Mouse (Mus musculus): ENCODE results near the gene Tbx10. TPM values are rescaled to one million over a fixed set of nuclear protein-coding genes. Genes with fewer than 3 reads are reported as not detected.
"Not testable (repeated sequence)": the region's sequence is repeated elsewhere in the genome, so short reads cannot be mapped to it uniquely, and the experiment has no call there.

Tbx10 gene
- polyA plus RNA-seq, 2 experiments = 0.28 to 0.37 TPM

DNA sequence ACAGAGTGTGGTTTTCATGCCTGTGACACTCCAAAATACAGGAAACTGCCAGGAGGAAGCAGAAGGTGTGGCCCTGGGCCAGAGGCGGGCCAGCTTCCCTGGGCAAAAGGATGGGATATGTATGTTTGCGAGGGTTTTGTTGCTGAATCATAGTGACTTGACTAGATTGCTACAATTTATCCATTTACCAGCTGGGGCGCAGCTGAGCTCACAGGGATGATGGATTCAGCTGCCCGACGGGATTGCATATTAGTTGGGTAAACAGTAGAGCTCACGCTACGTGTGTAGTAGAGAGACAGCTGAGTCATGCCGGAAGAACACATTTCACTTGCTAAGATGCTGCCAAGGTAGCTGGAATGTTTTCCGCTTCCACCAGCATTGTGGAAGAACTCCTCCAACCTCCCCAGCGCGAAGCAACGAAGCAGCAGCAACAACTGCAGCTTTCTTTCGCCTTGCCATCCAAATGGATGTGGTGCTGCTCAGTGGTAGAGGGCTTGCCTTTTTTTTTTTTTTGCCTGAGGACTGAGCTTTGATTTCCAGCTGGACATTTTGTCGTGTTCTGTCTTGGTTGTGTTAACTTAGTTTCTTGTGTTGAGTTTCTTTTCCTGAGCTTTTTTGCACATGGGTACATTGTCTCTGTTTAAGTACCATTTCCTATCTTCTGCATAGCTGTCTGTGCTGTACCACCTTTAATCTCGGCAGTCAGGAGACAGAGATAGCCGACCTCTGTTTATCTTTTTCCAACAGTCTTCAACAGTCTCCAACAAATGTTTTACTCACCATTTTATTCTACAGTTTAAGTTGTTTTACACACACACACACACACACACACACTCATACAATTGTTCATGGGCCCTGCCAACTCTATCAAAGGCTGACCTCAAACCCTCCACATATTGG lies 53.7 kb downstream of the Tbx10 start, which contains the start of gene Gstp2:
TSS of gene Gstp2 (minus strand) at position 58 of the 900 bp plus-strand sequence.
- peak within 1 kb of the TSS; percentile 27 to 32 for H3K4me3 ChIP-seq (ENCODE audit: insufficient read depth in 1 of 2, low read depth in 2 of 2, low read length in 2 of 2)
- H3K9ac ChIP-seq (replicated peaks) = peak within 1 kb of the TSS; percentile 60
- 43% methylated on average over 16 of the region's 16 CpGs for WGBS (ENCODE audit: insufficient replicate concordance)
- ATAC-seq (ENCODE audit: insufficient read depth) (peak; percentile 80), DNase-seq (ENCODE audit: low read depth in 3 of 3, low spot score in 3 of 3) (peak; percentile 75 to 80 (median 77))
- no peaks in the 10 kb centered on the region for H3K9me3 ChIP-seq (ENCODE audit: control insufficient read depth, low read length)
- H3K4me1 ChIP-seq (replicated peaks; ENCODE audit: control insufficient read depth in 2 of 2, insufficient read depth in 2 of 2, low read length in 1 of 2) = peaks cover 25 to 42% of the 10 kb centered on the region in 2 experiments
- TF ChIP-seq EP300 (IDR thresholded peaks at IDR 0.05; ENCODE audit: low read depth) (peak; percentile 86), CTCF (IDR thresholded peaks at IDR 0.05; ENCODE audit: low read depth) (peak; percentile 67)
- H3K27ac ChIP-seq = peak within 1 kb of the TSS; percentile 96
- H3K36me3 ChIP-seq (replicated peaks; ENCODE audit: control insufficient read depth, insufficient read depth, low read depth) = no peaks in the 10 kb centered on the region
- H3K27me3 ChIP-seq (ENCODE audit: control insufficient read depth, insufficient read depth, low read length) = no peaks in the 10 kb centered on the region
- peak within 1 kb of the TSS; percentile 70 for H3K4me2 ChIP-seq (ENCODE audit: low read depth)

DNA sequence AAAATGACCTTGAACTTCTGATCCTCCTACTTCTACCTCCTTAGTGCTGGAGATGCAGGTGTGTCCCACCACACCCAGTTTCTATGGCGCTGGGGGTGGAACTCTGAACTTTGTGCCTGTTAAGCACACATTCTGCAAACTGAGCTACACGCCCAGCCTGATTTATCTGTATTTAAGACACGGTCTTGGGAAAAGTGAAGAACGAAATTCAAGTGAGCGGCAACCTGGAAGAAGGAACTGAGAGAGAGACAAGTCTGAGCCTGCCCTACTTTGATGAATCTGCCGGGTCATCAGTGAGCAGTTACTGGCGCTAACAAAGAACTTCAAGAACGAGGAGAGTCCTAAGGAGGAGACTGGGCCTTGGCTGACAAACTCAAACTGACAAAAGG lies 54.3 kb downstream of the Tbx10 start:
- Histone ChIP-seq H3K9me3 (ENCODE audit: control insufficient read depth, low read length) (no peaks in the 10 kb centered on the region), H3K9ac (replicated peaks) (peak overlapping the region; percentile 60), H3K36me3 (replicated peaks; ENCODE audit: control insufficient read depth, insufficient read depth, low read depth) (no peaks in the 10 kb centered on the region), H3K27me3 (ENCODE audit: control insufficient read depth, insufficient read depth, low read length) (no peaks in the 10 kb centered on the region), H3K27ac (peak overlapping the region; percentile 96), H3K4me1 (replicated peaks; ENCODE audit: control insufficient read depth in 2 of 2, insufficient read depth in 2 of 2, low read length in 1 of 2) (peaks cover 25 to 42% of the 10 kb centered on the region in 2 experiments), H3K4me2 (ENCODE audit: low read depth) (peak overlapping the region; percentile 70), H3K4me3 (ENCODE audit: insufficient read depth in 1 of 2, low read depth in 2 of 2, low read length in 2 of 2) (peak overlapping the region; percentile 27 to 32)
- TF ChIP-seq EP300 (IDR thresholded peaks at IDR 0.05; ENCODE audit: low read depth) = no peak; the same call in 1 of the 2 replicates
- no peak for TF ChIP-seq CTCF (IDR thresholded peaks at IDR 0.05; ENCODE audit: low read depth)
- peak; percentile 75 for ATAC-seq (ENCODE audit: insufficient read depth)
- WGBS (ENCODE audit: insufficient replicate concordance) = 26% methylated on average over 8 of the region's 8 CpGs
- peak; percentile 70 to 76 (median 70) for DNase-seq (ENCODE audit: low read depth in 3 of 3, low spot score in 3 of 3)

DNA sequence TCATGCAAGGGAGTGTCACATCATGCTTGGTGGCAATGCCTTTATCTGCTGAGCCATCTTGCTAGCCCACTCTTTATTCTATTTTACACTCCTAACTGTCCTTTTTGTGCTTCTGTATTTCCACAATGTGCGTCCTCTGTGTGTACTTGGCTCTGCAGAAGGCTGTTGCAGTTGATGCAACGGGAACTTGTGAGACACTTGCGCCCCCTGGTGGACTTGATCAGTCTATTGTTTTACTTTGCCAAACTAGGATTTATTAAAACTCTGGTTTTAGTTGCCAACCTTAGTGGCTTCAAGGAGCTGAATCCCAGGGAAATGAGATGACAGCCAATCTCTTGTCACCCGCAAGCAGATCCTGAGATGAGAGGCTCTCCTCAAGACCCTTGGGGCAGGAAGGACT lies 55.3 kb downstream of the Tbx10 start:
- 12% methylated on average over 4 of the region's 4 CpGs for WGBS (ENCODE audit: insufficient replicate concordance)
- H3K4me2 ChIP-seq (ENCODE audit: low read depth) = peak overlapping the region; percentile 70
- ATAC-seq (ENCODE audit: insufficient read depth) (no peak), DNase-seq (ENCODE audit: low read depth in 3 of 3, low spot score in 3 of 3) (peak; percentile 71 to 76 (median 75))
- no peaks in the 10 kb centered on the region for H3K9me3 ChIP-seq (ENCODE audit: control insufficient read depth, low read length)
- H3K4me1 ChIP-seq (replicated peaks; ENCODE audit: control insufficient read depth in 2 of 2, insufficient read depth in 2 of 2, low read length in 1 of 2) = peaks cover 25 to 42% of the 10 kb centered on the region in 2 experiments
- 0 out of 4 replicates have a peak overlapping the region, but pooled peaks of 1 of the 2 experiments have one; percentile 1 for H3K4me3 ChIP-seq (ENCODE audit: insufficient read depth in 1 of 2, low read depth in 2 of 2, low read length in 2 of 2)
- H3K27ac ChIP-seq = peak overlapping the region; percentile 96; the same call in 1 of the 2 replicates
- TF ChIP-seq CTCF (IDR thresholded peaks at IDR 0.05; ENCODE audit: low read depth) (peak; percentile 91), EP300 (IDR thresholded peaks at IDR 0.05; ENCODE audit: low read depth) (no peak)
- no peak overlapping the region for H3K9ac ChIP-seq (replicated peaks)
- H3K36me3 ChIP-seq (replicated peaks; ENCODE audit: control insufficient read depth, insufficient read depth, low read depth) = no peaks in the 10 kb centered on the region
- no peaks in the 10 kb centered on the region for H3K27me3 ChIP-seq (ENCODE audit: control insufficient read depth, insufficient read depth, low read length)

DNA sequence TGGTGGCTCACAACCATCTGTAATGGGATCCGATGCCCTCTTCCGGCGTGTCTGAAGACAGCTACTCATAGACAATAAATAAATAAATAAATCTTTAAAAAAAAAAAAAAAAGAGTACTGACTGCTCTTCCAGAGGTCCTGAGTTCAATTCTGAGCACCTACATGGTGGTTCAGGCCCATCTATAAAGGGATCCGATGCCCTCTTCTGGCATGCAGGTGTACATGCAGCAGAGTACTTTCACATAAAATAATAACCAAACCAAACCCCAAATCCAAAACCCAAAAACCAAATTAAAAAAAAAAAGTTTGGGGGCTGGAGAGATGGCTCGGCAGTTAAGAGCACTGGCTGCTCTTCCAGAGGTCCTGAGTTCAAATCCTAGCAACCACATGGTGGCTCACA lies 56.5 kb downstream of the Tbx10 start:
- not testable (repeated sequence) for DNase-seq (ENCODE audit: low read depth in 3 of 3, low spot score in 3 of 3); H3K27me3 ChIP-seq (ENCODE audit: control insufficient read depth, insufficient read depth, low read length); H3K27ac ChIP-seq; ATAC-seq (ENCODE audit: insufficient read depth); H3K4me3 ChIP-seq (ENCODE audit: insufficient read depth in 1 of 2, low read depth in 2 of 2, low read length in 2 of 2); H3K9ac ChIP-seq (replicated peaks); H3K4me2 ChIP-seq (ENCODE audit: low read depth); H3K9me3 ChIP-seq (ENCODE audit: control insufficient read depth, low read length); H3K36me3 ChIP-seq (replicated peaks; ENCODE audit: control insufficient read depth, insufficient read depth, low read depth)
- WGBS (ENCODE audit: insufficient replicate concordance) = 75% methylated on average over 5 of the region's 5 CpGs
- peak; percentile 38; the same call in 1 of the 2 replicates for TF ChIP-seq CTCF (IDR thresholded peaks at IDR 0.05; ENCODE audit: low read depth)
- H3K4me1 ChIP-seq (replicated peaks; ENCODE audit: control insufficient read depth in 2 of 2, insufficient read depth in 2 of 2, low read length in 1 of 2) = peaks cover 25 to 35% of the 10 kb centered on the region in 2 experiments

Other genes starting within 250 kb of the Tbx10 start
Only the 30 nearest of the 32 such genes appear.
- gene Chka, start 141.0 kb upstream of the Tbx10 start, polyA plus RNA-seq (2012; rRNA removed) = 13.2 and 17.0 TPM in 2 replicates
- gene Chka, start 141.0 kb upstream of the Tbx10 start, polyA plus RNA-seq (2014; fragmentation: Nextera tagmentation; extraction: Ambion mirVana) = 10.3 and 13.1 TPM in 2 replicates
- gene Tcirg1, start 85.6 kb upstream of the Tbx10 start, polyA plus RNA-seq (2012; rRNA removed) = 47.1 and 48.6 TPM in 2 replicates
- 15.4 and 15.6 TPM in 2 replicates for gene Tcirg1, start 85.6 kb upstream of the Tbx10 start, polyA plus RNA-seq (2014; fragmentation: Nextera tagmentation; extraction: Ambion mirVana)
- 118 and 126 TPM in 2 replicates for gene Ndufs8, start 80.0 kb upstream of the Tbx10 start, polyA plus RNA-seq (2012; rRNA removed)
- gene Ndufs8, start 80.0 kb upstream of the Tbx10 start, polyA plus RNA-seq (2014; fragmentation: Nextera tagmentation; extraction: Ambion mirVana) = 209 and 219 TPM in 2 replicates
- 3.3 and 3.6 TPM in 2 replicates for gene Aldh3b1, start 62.9 kb upstream of the Tbx10 start, polyA plus RNA-seq (2012; rRNA removed)
- 4.9 and 5.3 TPM in 2 replicates for gene Aldh3b1, start 62.9 kb upstream of the Tbx10 start, polyA plus RNA-seq (2014; fragmentation: Nextera tagmentation; extraction: Ambion mirVana)
- gene Unc93b1, start 57.6 kb upstream of the Tbx10 start, polyA plus RNA-seq (2012; rRNA removed) = 19.8 and 22.8 TPM in 2 replicates
- gene Unc93b1, start 57.6 kb upstream of the Tbx10 start, polyA plus RNA-seq (2014; fragmentation: Nextera tagmentation; extraction: Ambion mirVana) = 14.7 and 15.1 TPM in 2 replicates
- gene Aldh3b3, start 34.1 kb upstream of the Tbx10 start, polyA plus RNA-seq (2012; rRNA removed) = 0.02 and 0.04 TPM in 2 replicates
- not detected in 2 replicates for gene Aldh3b3, start 34.1 kb upstream of the Tbx10 start, polyA plus RNA-seq (2014; fragmentation: Nextera tagmentation; extraction: Ambion mirVana)
- 0.32 and 0.33 TPM in 2 replicates for gene Aldh3b2, start 20.4 kb upstream of the Tbx10 start, polyA plus RNA-seq (2012; rRNA removed)
- gene Aldh3b2, start 20.4 kb upstream of the Tbx10 start, polyA plus RNA-seq (2014; fragmentation: Nextera tagmentation; extraction: Ambion mirVana) = 0.48 and 0.56 TPM in 2 replicates
- gene Acy3, start 6.2 kb upstream of the Tbx10 start, polyA plus RNA-seq (2012; rRNA removed) = 10.8 and 11.1 TPM in 2 replicates
- 9.1 and 9.5 TPM in 2 replicates for gene Acy3, start 6.2 kb upstream of the Tbx10 start, polyA plus RNA-seq (2014; fragmentation: Nextera tagmentation; extraction: Ambion mirVana)
- 2.1 and 2.9 TPM in 2 replicates for gene Nudt8, start 7.8 kb downstream of the Tbx10 start, polyA plus RNA-seq (2012; rRNA removed)
- 14.2 and 15.2 TPM in 2 replicates for gene Nudt8, start 7.8 kb downstream of the Tbx10 start, polyA plus RNA-seq (2014; fragmentation: Nextera tagmentation; extraction: Ambion mirVana)
- gene Gm49405, start 7.9 kb downstream of the Tbx10 start, polyA plus RNA-seq (2012; rRNA removed) = 0.65 and 0.73 TPM in 2 replicates
- gene Gm49405, start 7.9 kb downstream of the Tbx10 start, polyA plus RNA-seq (2014; fragmentation: Nextera tagmentation; extraction: Ambion mirVana) = 0.25 and 0.33 TPM in 2 replicates
- gene Doc2g, start 10.6 kb downstream of the Tbx10 start, polyA plus RNA-seq (2012; rRNA removed) = 1.8 and 2.2 TPM in 2 replicates
- 0.25 and 0.45 TPM in 2 replicates for gene Doc2g, start 10.6 kb downstream of the Tbx10 start, polyA plus RNA-seq (2014; fragmentation: Nextera tagmentation; extraction: Ambion mirVana)
- 67.5 and 84.8 TPM in 2 replicates for gene Ndufv1, start 20.1 kb downstream of the Tbx10 start, polyA plus RNA-seq (2012; rRNA removed)
- 159 and 168 TPM in 2 replicates for gene Ndufv1, start 20.1 kb downstream of the Tbx10 start, polyA plus RNA-seq (2014; fragmentation: Nextera tagmentation; extraction: Ambion mirVana)
- gene Gstp1, start 45.2 kb downstream of the Tbx10 start, polyA plus RNA-seq (2012; rRNA removed) = 230 and 274 TPM in 2 replicates
- 511 and 557 TPM in 2 replicates for gene Gstp1, start 45.2 kb downstream of the Tbx10 start, polyA plus RNA-seq (2014; fragmentation: Nextera tagmentation; extraction: Ambion mirVana)
- gene Gstp2, start 53.3 kb downstream of the Tbx10 start, polyA plus RNA-seq (2012; rRNA removed) = 6.6 and 7.9 TPM in 2 replicates
- gene Gstp2, start 53.3 kb downstream of the Tbx10 start, polyA plus RNA-seq (2014; fragmentation: Nextera tagmentation; extraction: Ambion mirVana) = 6.9 and 7.3 TPM in 2 replicates
- 78.5 and 87.0 TPM in 2 replicates for gene Gstp3, start 66.8 kb downstream of the Tbx10 start, polyA plus RNA-seq (2012; rRNA removed)
- gene Gstp3, start 66.8 kb downstream of the Tbx10 start, polyA plus RNA-seq (2014; fragmentation: Nextera tagmentation; extraction: Ambion mirVana) = 65.7 and 69.6 TPM in 2 replicates
- gene Cabp2, start 88.8 kb downstream of the Tbx10 start, polyA plus RNA-seq (2012; rRNA removed) = 0.16 and 0.17 TPM in 2 replicates
- 0.20 and 0.44 TPM in 2 replicates for gene Cabp2, start 88.8 kb downstream of the Tbx10 start, polyA plus RNA-seq (2014; fragmentation: Nextera tagmentation; extraction: Ambion mirVana)
- gene Cdk2ap2, start 104.4 kb downstream of the Tbx10 start, polyA plus RNA-seq (2012; rRNA removed) = 52.5 and 64.8 TPM in 2 replicates
- 99.9 and 101 TPM in 2 replicates for gene Cdk2ap2, start 104.4 kb downstream of the Tbx10 start, polyA plus RNA-seq (2014; fragmentation: Nextera tagmentation; extraction: Ambion mirVana)
- 6.1 and 7.1 TPM in 2 replicates for gene Pitpnm1, start 107.2 kb downstream of the Tbx10 start, polyA plus RNA-seq (2012; rRNA removed)
- gene Pitpnm1, start 107.2 kb downstream of the Tbx10 start, polyA plus RNA-seq (2014; fragmentation: Nextera tagmentation; extraction: Ambion mirVana) = 3.4 TPM in 2 replicates
- gene Aip, start 133.1 kb downstream of the Tbx10 start, polyA plus RNA-seq (2012; rRNA removed) = 28.8 and 33.2 TPM in 2 replicates
- 29.4 TPM in 2 replicates for gene Aip, start 133.1 kb downstream of the Tbx10 start, polyA plus RNA-seq (2014; fragmentation: Nextera tagmentation; extraction: Ambion mirVana)
- not detected in 2 replicates for gene Gpr152, start 147.0 kb downstream of the Tbx10 start, polyA plus RNA-seq (2012; rRNA removed)
- gene Gpr152, start 147.0 kb downstream of the Tbx10 start, polyA plus RNA-seq (2014; fragmentation: Nextera tagmentation; extraction: Ambion mirVana) = not detected in 2 replicates
- gene Cabp4, start 151.3 kb downstream of the Tbx10 start, polyA plus RNA-seq (2012; rRNA removed) = 0.03 and 0.15 TPM in 2 replicates
- not detected in 2 replicates for gene Cabp4, start 151.3 kb downstream of the Tbx10 start, polyA plus RNA-seq (2014; fragmentation: Nextera tagmentation; extraction: Ambion mirVana)
- 57.5 and 59.2 TPM in 2 replicates for gene Coro1b, start 155.9 kb downstream of the Tbx10 start, polyA plus RNA-seq (2012; rRNA removed)
- gene Coro1b, start 155.9 kb downstream of the Tbx10 start, polyA plus RNA-seq (2014; fragmentation: Nextera tagmentation; extraction: Ambion mirVana) = 57.5 and 62.2 TPM in 2 replicates
- 12.5 and 16.3 TPM in 2 replicates for gene Ptprcap, start 160.9 kb downstream of the Tbx10 start, polyA plus RNA-seq (2012; rRNA removed)
- 14.4 and 17.0 TPM in 2 replicates for gene Ptprcap, start 160.9 kb downstream of the Tbx10 start, polyA plus RNA-seq (2014; fragmentation: Nextera tagmentation; extraction: Ambion mirVana)
- gene Rps6kb2, start 170.6 kb downstream of the Tbx10 start, polyA plus RNA-seq (2012; rRNA removed) = 17.2 and 19.2 TPM in 2 replicates
- gene Rps6kb2, start 170.6 kb downstream of the Tbx10 start, polyA plus RNA-seq (2014; fragmentation: Nextera tagmentation; extraction: Ambion mirVana) = 19.5 and 19.9 TPM in 2 replicates
- gene Carns1, start 182.7 kb downstream of the Tbx10 start, polyA plus RNA-seq (2012; rRNA removed) = 0.32 and 0.44 TPM in 2 replicates
- 0.18 and 0.71 TPM in 2 replicates for gene Carns1, start 182.7 kb downstream of the Tbx10 start, polyA plus RNA-seq (2014; fragmentation: Nextera tagmentation; extraction: Ambion mirVana)
- gene Tbc1d10c, start 198.5 kb downstream of the Tbx10 start, polyA plus RNA-seq (2012; rRNA removed) = 2.6 TPM in 2 replicates
- gene Tbc1d10c, start 198.5 kb downstream of the Tbx10 start, polyA plus RNA-seq (2014; fragmentation: Nextera tagmentation; extraction: Ambion mirVana) = 2.5 and 4.0 TPM in 2 replicates
- 203 and 214 TPM in 2 replicates for gene Ppp1ca, start 199.3 kb downstream of the Tbx10 start, polyA plus RNA-seq (2012; rRNA removed)
- 432 and 447 TPM in 2 replicates for gene Ppp1ca, start 199.3 kb downstream of the Tbx10 start, polyA plus RNA-seq (2014; fragmentation: Nextera tagmentation; extraction: Ambion mirVana)
- gene Rad9a, start 208.9 kb downstream of the Tbx10 start, polyA plus RNA-seq (2012; rRNA removed) = 20.8 and 21.4 TPM in 2 replicates
- 14.3 and 16.8 TPM in 2 replicates for gene Rad9a, start 208.9 kb downstream of the Tbx10 start, polyA plus RNA-seq (2014; fragmentation: Nextera tagmentation; extraction: Ambion mirVana)
- gene Clcf1, start 221.5 kb downstream of the Tbx10 start, polyA plus RNA-seq (2012; rRNA removed) = 1.1 TPM in 2 replicates
- gene Clcf1, start 221.5 kb downstream of the Tbx10 start, polyA plus RNA-seq (2014; fragmentation: Nextera tagmentation; extraction: Ambion mirVana) = 0.42 and 0.43 TPM in 2 replicates
- not detected in 2 replicates for gene AC109138.7, start 221.6 kb downstream of the Tbx10 start, polyA plus RNA-seq (2012; rRNA removed)
- gene AC109138.7, start 221.6 kb downstream of the Tbx10 start, polyA plus RNA-seq (2014; fragmentation: Nextera tagmentation; extraction: Ambion mirVana) = not detected in 2 replicates

Measured in liver, embryonic 14.5 days (tissue).